Mouse (Mus musculus): ENCODE measurements around the gene Dcdc2b. TPM values are rescaled to one million over a fixed set of nuclear protein-coding genes. Genes with fewer than 3 reads are reported as not detected.

Gene Dcdc2b
- polyA plus RNA-seq (2015; fragmentation: Nextera tagmentation; extraction: Ambion mirVana): 3.0 and 3.3 TPM in 2 replicates

DNA sequence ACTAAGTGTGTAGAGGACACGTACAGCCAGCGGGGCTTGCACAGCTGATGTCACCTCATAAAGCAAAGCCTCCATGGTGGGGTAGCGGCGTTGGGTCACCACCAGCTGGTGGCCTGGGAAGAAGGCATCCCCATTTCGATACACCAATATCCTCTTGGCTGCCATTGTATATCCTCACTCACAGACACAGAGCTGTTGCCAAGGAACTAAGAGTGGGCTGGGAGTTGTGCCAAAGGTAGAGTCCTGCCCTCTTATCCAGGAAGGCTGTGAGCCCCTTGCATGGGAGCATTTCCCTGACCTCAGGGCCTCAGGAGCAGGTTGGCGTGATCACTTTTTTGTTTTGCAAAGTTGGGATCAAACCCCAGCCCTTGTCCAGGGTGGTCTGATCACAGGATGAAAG lies at the start of gene Dcdc2b:
Gene Dcdc2b, minus strand, starts transcription at position 165 of the 400 bp plus-strand sequence.
- no peak for DNase-seq (ENCODE audit: low spot score)

DNA sequence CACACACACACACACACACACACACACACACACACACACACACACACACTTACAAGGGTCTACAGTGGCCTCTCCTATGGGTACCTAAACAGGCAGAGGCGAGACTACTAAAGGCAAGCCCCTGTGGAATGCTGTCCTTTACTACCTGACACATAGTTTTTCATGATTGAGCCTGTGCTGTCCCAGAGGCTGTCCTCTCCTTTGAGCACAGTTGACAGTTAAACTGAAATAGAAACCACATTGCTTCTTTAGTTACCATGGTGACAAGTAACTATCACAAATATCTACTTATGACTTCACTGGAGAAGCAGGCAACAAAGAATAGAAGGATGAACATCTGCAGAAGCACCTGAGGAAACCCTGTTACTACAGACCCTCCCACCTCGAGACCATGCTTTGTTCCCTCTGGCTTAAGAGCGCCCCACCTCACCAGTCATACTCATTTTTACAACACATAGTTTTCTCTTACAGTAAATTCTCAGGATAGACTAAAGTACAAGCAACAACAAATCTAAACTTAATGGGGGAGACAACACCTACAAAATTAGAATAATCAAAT lies 48.3 kb upstream of the Dcdc2b start:
- DNase-seq (ENCODE audit: low spot score): no peak

DNA sequence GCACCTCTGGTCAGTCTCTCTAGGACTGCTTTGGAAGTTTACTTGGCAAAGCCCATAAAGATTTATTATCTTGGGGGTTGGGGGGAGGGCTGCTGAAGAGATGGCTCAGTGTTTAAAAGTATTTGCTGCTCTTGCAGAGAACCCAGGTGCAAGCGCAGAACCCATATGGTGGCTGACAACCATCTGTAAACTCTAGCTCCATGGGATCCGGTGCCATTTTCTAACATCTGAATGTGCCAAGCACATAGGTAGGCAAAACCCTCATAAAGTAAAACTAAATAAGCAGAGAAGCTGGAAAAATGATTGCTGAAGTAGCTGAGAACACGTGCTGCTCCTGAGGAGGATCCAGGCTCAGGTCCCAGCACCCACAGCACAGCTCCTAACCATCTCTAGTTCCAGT lies 47.5 kb upstream of the Dcdc2b start:
- DNase-seq (ENCODE audit: low spot score): no peak

DNA sequence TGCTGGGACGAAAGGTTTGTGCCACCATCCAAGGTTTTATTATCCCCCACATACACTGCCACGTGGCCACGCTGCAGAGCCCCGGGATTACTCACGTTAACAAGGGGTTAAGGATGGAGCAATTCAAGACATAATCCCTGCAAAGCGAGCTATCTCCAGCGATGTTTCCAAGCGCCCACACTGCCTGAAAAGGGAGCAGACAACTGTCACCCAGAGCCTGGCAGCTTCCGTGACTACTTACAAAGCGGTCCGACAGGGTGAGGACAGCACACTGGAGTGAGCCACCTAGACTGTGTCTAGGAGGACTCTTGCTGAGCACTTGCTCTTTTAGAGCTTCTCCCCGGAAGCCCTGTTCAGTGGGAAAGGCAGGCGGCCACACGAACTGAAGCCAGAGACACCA lies 40.7 kb upstream of the Dcdc2b start:
- DNase-seq (ENCODE audit: low spot score): no peak

DNA sequence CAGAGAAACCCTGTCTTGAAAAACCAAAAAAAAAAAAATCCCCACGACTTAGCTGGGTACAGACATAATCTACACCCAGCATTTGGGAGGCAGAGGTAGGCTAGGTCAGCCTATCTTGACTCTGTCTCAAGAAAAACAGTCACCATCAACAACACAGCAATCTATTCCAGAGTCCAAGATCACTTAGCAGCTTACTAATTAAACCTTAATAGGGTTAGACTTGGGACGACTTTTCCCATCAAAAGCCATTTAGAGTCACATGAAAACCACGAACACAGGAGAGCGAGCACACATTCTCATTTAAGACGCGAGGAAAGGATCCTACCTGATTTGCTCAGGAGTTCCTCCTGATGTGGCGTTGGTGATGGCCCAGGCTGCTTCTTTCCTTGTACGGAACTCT lies 36.3 kb upstream of the Dcdc2b start:
- no peak for DNase-seq (ENCODE audit: low spot score)

DNA sequence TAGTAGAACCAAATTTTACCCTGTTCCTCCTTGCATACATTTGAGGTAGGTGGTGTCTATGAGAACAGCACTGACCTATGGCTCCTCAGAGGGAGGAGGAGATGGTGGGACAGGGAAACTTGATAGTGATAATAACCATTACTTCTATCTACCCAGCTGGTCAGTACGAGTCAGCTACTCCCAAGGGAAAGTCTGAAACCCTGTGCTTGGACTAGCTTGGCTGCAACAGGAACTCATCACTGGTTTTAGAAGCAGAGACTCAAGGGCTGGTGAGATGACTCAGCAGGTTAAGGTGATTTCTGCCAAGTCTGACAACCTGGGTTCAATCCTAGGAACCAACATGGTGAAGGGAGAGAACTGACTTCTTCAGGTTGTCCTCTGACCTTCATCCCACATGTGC lies 34.6 kb upstream of the Dcdc2b start:
- no peak for DNase-seq (ENCODE audit: low spot score)

DNA sequence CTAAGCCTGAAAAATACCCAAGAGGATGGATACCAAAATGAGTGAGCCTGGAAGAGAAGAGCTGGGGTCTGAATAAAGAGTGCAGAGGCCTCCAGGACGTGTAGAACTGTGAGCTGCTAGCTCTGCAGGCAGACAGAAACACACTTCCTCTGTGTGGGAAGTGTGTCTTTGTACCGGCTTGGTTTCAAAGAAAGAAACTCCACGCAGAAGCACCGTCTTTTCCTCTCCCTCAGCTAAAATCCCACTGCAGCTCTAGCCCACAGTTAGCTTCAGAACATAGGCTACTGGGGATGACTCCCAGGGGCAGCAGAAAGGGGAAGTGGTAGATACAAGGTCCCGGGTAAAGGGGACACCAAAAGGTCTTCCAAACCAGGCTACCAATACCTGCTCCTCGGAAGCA lies 31.1 kb upstream of the Dcdc2b start:
- DNase-seq (ENCODE audit: low spot score): no peak

DNA sequence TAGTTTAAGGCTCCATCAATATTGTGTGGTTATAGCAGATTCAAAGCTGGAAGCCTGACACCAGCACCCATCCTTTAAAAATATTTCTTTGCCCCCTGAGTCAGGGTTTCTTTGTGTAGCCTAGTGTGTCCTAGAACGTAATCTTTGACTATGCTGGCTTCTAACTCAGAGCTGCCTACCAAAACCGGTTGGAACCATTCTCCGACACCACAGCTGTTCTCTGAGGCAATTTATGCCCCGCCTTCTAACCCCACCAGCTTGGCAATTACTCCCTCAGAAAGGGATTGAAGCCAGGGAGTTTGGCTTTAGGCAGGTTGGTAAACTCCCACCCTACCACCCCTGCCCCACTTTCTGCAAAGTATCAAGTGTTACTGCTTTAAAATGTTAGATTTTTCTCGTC lies 27.7 kb upstream of the Dcdc2b start:
- no peak for DNase-seq (ENCODE audit: low spot score)

DNA sequence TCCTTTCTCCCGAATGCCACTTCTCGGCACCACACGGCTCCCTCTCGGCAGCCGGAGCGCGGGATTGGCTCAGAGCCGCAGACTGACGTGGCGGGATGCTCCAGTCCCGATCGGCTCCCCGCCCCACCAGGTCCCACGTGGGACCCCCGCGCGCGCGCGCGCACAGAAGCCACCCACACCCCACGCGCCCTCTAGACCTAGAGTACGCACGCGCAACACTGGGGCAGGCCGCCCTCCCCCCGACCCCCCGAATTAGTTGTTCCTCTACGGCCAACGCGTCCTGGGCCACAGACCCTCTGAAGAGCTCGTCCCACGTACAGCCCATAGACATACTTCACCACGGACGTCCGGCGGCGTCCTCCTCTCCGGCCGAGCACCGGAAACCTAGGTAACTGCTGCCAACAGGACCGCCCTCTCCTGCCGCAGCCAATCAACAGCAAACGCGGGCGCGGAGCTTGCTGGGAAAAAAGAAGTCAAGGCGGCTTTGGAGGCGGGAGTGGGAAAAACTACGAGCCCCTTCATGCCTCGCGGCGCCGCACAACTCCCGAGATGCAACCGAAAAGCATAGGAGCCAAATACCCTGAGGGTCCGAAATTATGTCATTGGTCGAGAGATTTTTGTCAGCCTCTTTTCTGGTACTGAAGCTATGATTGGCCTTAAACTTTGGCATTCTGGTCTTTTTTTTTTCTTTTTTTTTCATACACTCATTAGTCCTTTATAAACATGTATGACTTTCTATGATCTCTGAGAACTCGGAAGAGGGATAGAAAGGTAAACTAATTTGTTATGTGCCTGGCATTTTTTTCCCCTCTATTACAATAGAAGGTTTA lies 26.8 kb upstream of the Dcdc2b start, which contains the start of gene Txlna:
Gene Txlna, minus strand, starts transcription at position 428 of the 830 bp plus-strand sequence.
- peak; percentile 97 for DNase-seq (ENCODE audit: low spot score)

DNA sequence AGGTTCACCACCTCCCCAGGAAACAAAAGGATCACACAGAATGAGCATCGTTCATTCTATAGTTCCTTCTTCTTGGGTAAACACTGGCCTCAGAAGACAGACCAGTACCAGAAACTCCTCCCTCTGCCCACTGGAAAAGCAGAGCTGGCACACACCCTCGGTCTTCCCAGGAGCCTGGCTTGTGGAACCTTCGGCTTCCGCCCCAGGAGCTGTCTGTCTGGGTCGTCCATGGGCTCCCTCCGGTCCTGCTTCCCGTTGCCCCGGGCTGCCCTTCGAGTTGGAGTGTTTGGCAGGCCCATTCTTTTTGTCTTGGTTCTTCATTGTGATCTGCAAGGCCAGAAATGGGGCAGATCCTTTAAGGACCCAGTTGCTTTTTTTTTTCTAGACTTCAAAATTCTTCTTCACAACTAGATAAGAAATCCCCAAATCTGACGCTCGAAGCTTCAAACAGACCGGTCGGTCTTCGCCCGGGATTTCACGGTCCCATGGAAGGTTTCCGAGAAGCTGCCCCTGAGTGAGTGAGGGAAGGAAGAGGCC lies 26.1 kb upstream of the Dcdc2b start:
- DNase-seq (ENCODE audit: low spot score): no peak

DNA sequence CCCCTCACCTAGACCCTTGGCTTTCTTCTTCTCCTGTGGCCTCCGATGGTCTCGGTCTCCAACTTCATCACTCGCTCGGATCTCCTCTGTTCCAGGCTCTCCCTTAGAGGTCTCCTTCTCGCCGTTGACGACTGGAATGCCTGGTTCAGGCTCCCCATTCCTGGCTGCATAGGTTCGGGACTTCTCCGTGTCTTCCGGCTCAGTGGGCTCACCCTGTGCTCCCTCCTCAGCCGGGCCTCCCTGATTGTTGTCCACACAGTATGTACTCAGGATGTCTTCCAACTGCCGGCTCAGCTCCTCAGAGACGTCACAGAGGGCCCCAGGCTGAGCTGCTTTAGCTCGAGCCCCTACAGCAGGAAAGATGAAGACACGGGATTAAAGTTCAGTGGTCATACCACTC lies 25.2 kb upstream of the Dcdc2b start:
- no peak for DNase-seq (ENCODE audit: low spot score)

DNA sequence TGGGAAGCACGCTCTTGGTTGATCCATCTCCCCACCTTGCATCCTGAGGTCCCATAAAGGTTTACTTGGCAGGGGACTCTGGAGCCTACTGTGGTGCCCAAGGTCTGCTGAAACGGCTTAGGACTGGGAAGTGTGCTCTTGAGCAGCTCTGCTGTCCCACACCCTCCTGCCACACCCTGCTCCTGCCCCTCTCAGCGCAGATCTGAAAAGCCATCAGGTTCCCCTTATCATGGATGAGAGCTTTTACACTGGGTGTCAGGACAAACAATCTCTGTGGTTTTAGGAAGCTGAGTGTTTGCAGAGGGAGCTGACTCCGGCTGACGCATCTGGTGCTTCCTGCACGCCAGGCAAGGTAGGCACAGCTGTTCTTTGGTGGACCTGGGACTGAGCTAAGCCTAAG lies 19.8 kb upstream of the Dcdc2b start:
- no peak for DNase-seq (ENCODE audit: low spot score)

DNA sequence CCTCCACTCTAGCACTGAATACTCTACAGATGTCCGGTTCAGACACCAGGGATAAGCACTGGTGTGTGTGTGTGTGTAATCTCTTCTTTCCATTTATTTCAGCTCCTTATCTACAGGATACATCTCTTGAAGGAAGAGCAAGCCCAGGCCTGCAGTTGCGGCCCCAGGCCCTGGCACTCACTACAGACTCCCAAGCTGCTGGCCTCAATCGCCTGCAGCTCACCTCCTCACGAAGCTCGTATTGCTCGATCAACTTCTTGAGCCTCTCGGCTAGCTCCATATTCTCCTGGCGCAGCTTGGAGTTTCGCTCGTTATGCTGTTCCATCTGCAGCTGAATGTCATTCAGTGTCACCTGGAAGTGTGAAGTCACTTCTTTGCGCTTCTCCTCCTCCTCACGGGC lies 17.8 kb upstream of the Dcdc2b start:
- no peak for DNase-seq (ENCODE audit: low spot score)

DNA sequence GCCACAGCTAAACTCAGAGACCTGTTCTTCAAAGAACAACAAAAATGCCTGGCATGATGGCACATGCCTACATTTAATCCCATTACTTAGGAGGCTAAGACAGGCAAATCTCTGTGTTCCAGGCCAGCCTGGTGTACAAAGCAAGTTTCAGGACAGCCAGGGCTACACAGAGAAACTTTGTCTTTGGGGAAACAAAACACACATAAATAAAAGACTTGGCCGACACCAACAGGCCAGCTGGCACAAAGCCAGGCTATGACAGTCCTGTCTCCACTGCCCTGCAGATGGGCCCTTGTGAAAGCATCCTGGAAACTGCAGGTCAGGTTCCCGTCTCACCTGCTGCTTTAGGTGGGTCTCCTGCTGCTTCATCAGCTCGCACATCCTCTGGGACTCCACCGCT lies 16.9 kb upstream of the Dcdc2b start:
- no peak for DNase-seq (ENCODE audit: low spot score)

DNA sequence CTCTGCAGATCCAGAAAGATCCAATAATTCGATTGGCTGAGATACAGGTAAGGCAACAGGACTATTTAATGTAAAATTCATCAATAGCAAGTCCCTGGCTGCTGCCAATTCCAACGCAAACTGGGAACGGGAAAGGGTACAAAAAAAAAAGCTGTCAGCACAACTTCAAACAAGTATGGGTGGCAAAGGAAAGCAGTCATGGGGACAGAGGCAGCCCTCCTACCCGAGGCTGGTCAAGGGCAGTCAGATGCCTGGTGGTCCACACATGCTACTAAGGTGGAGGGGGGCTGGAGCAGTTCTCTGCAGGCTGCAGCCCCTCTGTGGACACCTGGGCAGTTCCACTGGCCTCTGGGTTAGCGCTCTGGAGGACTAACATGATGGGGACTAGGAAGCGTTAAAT lies 12.0 kb upstream of the Dcdc2b start:
- no peak for DNase-seq (ENCODE audit: low spot score)

DNA sequence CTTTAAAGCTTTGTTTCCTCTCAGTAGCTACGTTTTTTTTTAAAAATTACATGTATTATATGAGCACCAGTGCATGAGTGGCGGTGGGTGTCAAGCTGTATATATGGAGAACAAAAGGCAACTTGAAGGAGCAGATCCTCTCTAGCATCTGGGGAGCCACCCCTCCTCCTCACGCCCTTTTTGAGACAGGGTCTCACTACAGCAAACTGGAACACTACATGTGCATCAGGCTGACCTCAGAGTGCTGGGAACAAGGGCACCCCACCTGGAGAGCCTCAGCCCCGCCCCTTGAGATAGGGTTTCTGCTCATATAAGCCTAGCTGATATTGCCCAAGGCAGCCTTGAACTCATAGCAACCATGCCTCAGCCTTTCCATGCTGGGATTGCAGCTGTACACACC lies 11.4 kb upstream of the Dcdc2b start:
- DNase-seq (ENCODE audit: low spot score): no peak

DNA sequence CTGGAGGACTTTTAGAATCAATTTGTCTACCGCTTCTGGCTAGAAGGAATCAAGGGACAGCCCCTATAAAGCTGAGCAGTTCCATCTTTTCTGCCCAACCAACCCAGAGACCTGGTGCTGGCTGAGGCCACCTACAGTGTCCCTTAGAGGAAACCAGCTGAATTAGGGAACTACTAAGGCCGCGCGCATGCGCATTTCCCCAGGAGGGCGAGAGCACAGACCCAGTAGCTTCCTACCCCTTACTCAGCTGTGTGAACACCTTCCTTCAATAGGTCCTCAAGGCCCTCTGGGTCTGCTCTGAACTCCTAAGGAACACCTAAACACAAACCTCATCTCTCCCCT lies 10.9 kb upstream of the Dcdc2b start:
- DNase-seq (ENCODE audit: low spot score): peak; percentile 86

DNA sequence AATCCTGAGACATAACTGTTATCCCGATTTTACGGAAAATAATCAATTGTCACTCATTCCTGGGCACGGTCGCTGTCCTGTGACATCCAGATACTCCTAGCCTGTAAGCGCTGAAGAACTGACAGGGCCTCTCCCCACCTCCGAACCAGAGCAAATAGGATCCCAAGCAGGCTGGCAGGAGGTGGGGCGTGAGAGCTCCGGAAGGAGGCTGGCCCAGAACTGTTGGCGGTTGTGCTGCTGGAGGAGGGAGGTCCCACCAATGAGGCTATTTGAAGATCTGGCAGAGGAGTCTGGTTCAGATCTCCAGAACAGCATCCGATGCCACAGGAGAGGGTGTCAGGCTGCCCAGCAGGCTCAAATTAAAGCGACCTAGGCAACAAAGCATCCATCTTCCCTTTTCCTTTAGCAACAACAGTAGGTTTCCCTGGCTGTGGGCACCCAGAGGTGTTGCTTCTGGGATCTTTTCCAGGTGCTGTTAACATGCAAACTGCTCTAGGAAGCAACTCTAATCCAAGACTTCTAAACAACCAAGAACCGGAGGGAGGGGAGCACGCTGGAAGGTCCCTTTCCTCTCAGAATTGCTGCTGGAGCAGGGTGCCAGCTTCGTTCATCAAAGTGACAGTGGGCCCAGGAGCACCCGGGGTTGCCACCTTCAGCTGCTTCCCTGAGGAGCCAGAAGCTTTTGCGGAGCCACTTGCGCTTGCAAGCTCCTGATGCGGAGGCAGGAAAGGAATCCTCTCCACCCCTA lies 10.4 kb upstream of the Dcdc2b start:
- peak; percentile 96 for DNase-seq (ENCODE audit: low spot score)

DNA sequence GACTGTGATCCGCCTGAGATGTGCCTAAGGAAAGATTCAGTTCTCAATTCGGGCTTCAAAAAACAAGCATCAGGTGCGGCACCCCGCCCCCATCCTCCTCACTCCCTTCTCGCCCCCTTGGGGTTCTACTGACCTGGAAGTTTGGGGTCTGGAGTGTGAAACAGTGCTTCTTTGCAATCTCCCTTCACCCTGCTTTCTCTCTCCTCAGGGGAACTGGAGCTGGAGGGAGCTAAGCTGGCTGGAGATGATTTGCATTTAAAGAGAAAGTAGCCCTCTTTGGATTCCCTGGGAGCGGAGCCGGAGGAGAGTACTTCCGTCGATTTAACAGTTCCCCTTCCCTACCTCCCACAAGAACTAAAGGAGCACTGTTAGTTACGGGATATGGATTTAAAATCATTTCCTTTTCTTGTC lies 9.6 kb upstream of the Dcdc2b start, which contains the start of gene Ccdc28b:
Gene Ccdc28b, minus strand, starts transcription at position 267 of the 411 bp plus-strand sequence.
- peak; percentile 48 for DNase-seq (ENCODE audit: low spot score)

DNA sequence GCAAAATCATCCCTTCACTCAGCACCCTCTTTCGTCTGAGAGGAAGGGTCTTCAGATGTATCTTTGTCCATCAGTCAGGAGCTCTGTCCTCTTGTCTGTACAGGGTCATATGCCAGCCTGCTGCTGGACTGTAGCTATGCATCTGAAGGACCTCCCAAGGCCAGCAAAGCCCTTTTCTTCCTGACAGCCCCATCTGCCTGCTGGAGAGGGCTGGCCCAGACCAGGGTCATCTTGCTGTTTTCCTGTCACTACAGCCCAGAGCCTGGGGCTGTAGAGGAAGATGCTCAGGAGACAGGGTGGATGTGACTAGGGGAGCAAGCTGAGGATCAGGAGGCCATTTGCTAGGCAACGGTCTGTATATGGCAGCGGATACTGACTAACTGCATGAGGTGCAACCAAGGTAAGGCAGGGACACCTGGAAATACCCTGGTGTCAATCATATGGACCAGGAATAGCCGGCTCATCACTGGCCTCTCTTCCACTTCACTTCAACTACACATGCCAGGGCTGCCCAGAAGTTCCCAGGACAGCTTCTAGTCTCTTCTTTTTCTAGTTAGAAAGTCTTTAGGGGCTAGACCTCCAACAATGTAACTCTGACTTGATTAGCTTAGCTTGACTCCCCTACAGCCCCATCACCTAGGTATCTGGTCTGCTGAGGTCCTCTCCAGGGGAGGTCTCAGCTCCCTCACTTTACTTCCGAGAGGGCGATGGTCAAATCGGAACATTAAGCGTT lies 8.9 kb upstream of the Dcdc2b start:
- no peak for DNase-seq (ENCODE audit: low spot score)

DNA sequence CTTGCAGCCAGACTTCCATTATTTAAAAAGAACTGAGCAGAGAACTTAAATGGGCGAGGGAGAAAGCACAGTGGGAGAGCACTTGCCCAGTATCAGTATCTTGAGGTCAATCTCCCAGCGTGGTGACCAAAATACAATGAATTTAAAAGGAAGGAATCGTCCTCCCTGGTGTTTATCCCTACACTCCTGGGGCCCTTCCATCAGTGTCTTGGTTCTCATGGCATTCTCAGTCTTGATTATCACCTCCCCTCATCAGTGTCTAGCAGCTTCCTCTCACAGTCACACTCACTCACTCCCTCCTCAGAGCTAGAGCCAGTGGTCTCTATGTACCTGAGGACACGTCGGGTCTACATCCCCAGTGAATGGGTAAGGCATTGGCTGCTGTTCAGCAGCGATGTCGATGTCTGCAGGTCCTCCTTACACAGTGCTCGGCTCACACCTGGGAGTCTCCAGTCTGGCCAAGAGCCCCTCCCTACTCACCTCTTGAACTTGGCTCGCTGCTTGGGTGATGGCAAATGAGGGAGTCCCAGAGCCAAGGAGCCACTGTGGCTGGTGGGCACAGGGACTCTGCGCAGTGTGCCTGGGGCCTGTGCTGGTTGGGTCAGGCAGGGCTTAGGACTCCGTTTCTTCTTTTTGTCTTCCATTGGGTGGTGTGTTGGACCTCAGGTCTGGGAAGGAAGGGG lies 8.2 kb upstream of the Dcdc2b start:
- no peak for DNase-seq (ENCODE audit: low spot score)

All from thymus, postnatal 0 days (tissue).